Mouse (Mus musculus): ENCODE results near the gene Dnm2. TPM values are rescaled to one million over a fixed set of nuclear protein-coding genes. Genes with fewer than 3 reads are reported as not detected.

Dnm2 gene
- polyA plus RNA-seq, 1 experiment from 2014 or later = 72.1 TPM

DNA sequence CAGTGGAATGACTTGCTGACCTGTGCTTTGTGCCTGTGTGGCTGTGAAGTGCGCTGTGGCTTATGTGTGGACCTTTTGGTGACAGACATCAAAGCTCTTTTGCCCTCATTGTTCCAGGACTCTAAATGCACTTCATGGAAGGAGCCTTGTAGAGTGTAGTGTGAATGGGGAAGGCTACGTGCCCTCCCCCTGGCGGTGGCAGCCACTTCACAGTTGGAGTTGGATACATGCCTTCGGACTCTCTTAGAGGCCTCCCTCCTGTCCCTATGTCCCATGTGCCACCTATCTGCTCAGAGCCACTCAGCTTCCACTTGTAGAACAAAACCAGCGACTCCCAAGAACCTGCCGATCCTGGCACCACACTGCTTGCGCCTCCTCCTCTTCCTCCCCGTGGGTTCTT is 9.1 kb downstream of the Dnm2 start:
- peaks cover 33% of the 10 kb centered on the region for H3K4me1 ChIP-seq (replicated peaks)
- no peak for ATAC-seq (ENCODE audit: low FRiP score)
- H3K36me3 ChIP-seq = no peaks in the 10 kb centered on the region
- no peaks in the 10 kb centered on the region for H3K27me3 ChIP-seq
- H3K27ac ChIP-seq = no peak overlapping the region
- no peak overlapping the region for H3K4me3 ChIP-seq
- WGBS = 90% methylated on average over 8 of the region's 8 CpGs
- H3K9me3 ChIP-seq = no peaks in the 10 kb centered on the region
- no peak overlapping the region for H3K4me2 ChIP-seq
- H3K9ac ChIP-seq = no peak overlapping the region

DNA sequence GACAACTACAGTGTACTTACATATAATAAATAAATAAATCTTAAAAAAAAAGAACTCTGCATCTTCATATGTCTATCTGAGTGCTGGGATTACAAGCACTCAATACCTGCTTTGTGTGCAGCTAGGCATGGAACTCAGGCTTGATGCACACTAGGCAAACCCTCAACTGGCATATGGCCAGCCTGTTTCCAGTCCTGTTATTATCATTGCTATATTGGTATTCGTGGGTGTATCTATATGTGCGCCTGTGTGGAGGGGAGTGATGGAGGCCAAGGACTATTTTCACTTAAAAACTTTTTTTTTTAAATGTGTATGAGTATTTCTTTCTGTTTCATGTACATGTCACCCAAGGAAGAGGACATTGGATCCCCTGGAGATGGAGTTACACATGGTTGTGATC is 9.7 kb downstream of the Dnm2 start:
- Histone ChIP-seq H3K4me3 (no peak overlapping the region), H3K36me3 (no peaks in the 10 kb centered on the region), H3K27me3 (no peaks in the 10 kb centered on the region), H3K4me2 (no peak overlapping the region), H3K9ac (no peak overlapping the region), H3K4me1 (replicated peaks) (peaks cover 33% of the 10 kb centered on the region), H3K9me3 (no peaks in the 10 kb centered on the region), H3K27ac (no peak overlapping the region)
- WGBS = 100% methylated on average over 2 of the region's 2 CpGs
- ATAC-seq (ENCODE audit: low FRiP score) = no peak

DNA sequence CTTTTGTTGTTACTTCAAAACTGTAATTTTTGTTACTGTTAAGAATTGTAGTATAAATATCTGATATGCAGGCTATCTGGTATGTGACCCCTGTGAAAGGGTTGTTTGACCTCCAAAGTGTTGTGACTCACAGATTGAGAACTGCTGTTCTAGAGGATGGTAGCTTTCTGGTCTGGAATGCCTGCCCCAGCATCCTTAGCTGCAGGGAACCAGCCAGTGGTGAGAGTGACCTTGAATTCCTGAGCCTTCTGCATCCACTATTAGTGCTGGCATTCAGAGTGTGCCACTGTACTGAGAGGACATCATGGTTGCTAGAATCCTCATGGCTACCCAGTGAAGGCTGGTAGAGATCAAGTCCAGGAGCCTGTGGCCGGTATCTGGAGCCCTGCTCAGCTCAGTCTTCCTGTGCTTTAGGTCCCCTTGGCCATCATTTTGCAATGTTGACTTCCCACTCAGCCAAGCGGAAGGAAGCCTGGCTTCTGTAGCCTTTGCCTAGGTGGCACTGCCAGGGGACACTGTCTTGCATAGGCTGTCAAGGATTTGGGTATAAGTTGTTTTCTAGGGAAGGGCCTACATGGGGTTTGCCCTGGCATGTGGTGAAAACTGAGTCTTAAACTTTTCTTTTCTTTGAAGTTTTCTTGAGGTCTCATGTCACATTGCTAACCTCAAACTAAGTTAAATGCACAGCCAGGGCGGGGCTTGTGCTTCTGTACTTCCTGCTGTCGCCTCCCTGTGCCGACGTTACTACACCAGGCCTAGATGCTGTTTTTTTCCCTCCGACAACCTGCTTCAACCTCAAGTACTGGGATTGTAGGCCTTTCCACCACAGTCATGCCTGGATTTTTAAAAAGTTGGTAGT is 11.3 kb downstream of the Dnm2 start:
- ATAC-seq (ENCODE audit: low FRiP score) = no peak
- H3K36me3 ChIP-seq = no peaks in the 10 kb centered on the region
- no peak overlapping the region for H3K9ac ChIP-seq
- no peaks in the 10 kb centered on the region for H3K27me3 ChIP-seq
- H3K27ac ChIP-seq = no peak overlapping the region
- no peak overlapping the region for H3K4me3 ChIP-seq
- H3K9me3 ChIP-seq = no peaks in the 10 kb centered on the region
- H3K4me1 ChIP-seq (replicated peaks) = peaks cover 21% of the 10 kb centered on the region
- no peak overlapping the region for H3K4me2 ChIP-seq
- 94% methylated on average over 7 of the region's 7 CpGs for WGBS

DNA sequence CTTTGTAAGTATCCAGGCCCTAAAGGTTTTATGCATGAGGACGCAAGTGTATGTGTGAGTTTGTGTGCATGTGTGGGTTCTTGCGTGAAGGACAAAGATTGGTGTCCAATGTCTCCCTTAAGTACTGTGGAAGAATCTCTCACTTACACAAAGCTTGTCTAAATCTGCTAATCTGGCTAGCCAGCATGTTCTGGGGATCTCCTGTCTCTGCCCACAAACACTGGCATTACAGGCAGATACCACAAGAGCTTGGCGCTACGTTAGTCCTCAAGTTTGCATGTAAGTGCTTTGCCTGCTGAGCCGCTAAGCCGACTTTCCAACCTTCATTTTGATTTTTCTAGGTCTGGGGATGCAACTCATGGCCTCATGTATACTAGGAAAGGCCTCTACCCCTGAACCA is 12.9 kb downstream of the Dnm2 start:
- WGBS = 91% methylated on average over 6 of the region's 6 CpGs
- Histone ChIP-seq H3K4me3 (no peak overlapping the region), H3K27me3 (no peaks in the 10 kb centered on the region), H3K9ac (no peak overlapping the region), H3K4me1 (replicated peaks) (peaks cover 17% of the 10 kb centered on the region), H3K36me3 (no peaks in the 10 kb centered on the region), H3K4me2 (no peak overlapping the region), H3K27ac (no peak overlapping the region), H3K9me3 (no peaks in the 10 kb centered on the region)
- ATAC-seq (ENCODE audit: low FRiP score) = no peak

DNA sequence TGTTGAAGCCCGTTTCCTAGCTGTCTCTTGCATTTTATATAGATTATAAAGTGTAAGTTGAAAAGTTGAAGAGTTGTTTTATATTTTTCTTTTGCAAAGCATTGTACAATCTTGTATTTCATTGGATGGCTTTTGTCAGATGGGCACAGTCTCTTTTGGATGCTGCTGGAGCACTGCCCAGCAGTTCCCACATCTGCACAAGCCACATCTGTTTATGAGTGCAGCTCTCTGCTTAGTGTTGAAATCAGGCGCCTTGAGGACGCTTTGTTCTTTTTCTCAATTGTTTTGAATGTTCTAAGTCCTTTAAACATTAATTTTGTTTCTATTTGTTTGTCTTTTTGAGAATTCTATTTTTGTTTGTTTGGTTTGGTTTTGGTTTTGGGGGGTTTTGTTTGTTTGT is 13.5 kb downstream of the Dnm2 start:
- no peak for ATAC-seq (ENCODE audit: low FRiP score)
- no peak overlapping the region for H3K4me3 ChIP-seq
- H3K27me3 ChIP-seq = no peaks in the 10 kb centered on the region
- no peak overlapping the region for H3K9ac ChIP-seq
- no peak overlapping the region for H3K27ac ChIP-seq
- H3K4me1 ChIP-seq (replicated peaks) = peaks cover 15% of the 10 kb centered on the region
- no peak overlapping the region for H3K4me2 ChIP-seq
- H3K9me3 ChIP-seq = no peaks in the 10 kb centered on the region
- H3K36me3 ChIP-seq = no peaks in the 10 kb centered on the region
- 71% methylated on average over 3 of the region's 3 CpGs for WGBS

DNA sequence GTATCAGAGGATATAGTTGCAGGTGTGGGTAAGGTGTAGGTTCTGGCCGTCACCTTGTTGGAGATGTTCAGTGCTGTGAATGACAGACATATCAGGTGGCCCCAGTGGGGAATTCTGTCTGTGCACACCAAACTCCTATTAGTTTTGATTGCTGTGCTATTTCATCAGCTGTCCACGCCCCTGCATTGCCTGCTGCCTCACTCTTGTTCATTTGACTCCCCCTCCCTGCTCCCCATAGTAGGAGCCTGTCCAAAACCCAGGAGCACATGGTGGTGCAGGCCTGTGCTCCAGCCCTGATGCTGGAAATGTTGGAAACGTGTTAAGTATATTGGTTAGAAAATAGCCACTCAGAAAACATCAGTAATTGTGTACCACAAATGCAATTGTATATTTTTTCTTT is 14.7 kb downstream of the Dnm2 start:
- Histone ChIP-seq H3K4me1 (replicated peaks) (peaks cover 12% of the 10 kb centered on the region), H3K27ac (no peak overlapping the region), H3K36me3 (no peaks in the 10 kb centered on the region), H3K9me3 (no peaks in the 10 kb centered on the region), H3K4me3 (no peak overlapping the region), H3K27me3 (no peaks in the 10 kb centered on the region), H3K4me2 (no peak overlapping the region), H3K9ac (no peak overlapping the region)
- no peak for ATAC-seq (ENCODE audit: low FRiP score)
- WGBS = 90% methylated on average over 3 of the region's 3 CpGs

DNA sequence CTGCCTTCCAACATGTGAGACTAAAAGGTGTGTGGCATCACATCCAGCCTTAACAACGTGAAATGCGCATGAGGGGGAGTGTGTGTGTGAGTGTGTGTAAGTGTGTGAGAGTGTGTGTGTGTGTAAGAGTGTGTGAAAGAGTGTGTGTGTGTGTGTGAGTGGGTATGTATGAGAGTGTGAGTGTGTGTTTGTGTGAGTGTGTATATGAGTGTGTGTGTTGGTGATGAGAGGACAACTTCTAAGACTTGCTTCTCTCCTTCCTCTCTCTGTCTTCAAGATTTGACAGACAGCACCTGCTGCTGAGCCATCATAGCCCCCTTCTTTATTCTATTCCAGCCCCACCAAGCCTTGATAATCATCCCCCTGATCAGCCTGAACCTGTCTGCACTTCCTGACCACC is 15.2 kb downstream of the Dnm2 start:
- WGBS = 96% methylated on average over 2 of the region's 2 CpGs
- no peak for ATAC-seq (ENCODE audit: low FRiP score)
- no peak overlapping the region for H3K27ac ChIP-seq

DNA sequence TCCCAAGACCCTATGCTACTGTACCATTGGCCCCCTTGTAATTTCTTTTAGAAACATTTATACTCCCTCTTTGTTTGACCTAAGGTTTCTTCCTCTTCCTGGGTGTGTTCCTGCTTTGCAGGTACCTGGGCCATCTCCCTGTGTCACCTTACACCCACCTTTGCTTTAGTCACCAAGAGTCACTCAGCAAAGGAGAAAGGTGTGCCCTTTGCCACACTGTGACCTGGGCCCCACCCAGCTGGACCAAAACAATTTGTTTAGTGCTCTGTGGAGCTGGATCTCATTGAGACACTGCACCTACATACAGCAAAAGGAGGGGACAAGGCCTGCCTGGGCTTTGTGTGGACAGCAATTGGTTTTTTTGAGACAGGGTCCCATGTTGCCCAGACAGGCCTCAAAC is 15.7 kb downstream of the Dnm2 start:
- H3K4me2 ChIP-seq = no peak overlapping the region
- H3K4me1 ChIP-seq (replicated peaks) = peaks cover 9% of the 10 kb centered on the region
- H3K36me3 ChIP-seq = peaks cover 6% of the 10 kb centered on the region
- H3K9ac ChIP-seq = no peak overlapping the region
- ATAC-seq (ENCODE audit: low FRiP score) = no peak
- H3K9me3 ChIP-seq = no peaks in the 10 kb centered on the region
- no peak overlapping the region for H3K27ac ChIP-seq
- H3K27me3 ChIP-seq = no peaks in the 10 kb centered on the region
- H3K4me3 ChIP-seq = no peak overlapping the region

More for the DNA sequence above, 15.2 kb downstream of the Dnm2 start:
- Histone ChIP-seq H3K36me3 (peaks cover 4% of the 10 kb centered on the region; the same call in 1 of the 2 replicates), H3K9me3 (no peaks in the 10 kb centered on the region), H3K9ac (no peak overlapping the region), H3K4me1 (replicated peaks) (peaks cover 12% of the 10 kb centered on the region), H3K4me3 (no peak overlapping the region), H3K4me2 (no peak overlapping the region), H3K27me3 (no peaks in the 10 kb centered on the region)

DNA sequence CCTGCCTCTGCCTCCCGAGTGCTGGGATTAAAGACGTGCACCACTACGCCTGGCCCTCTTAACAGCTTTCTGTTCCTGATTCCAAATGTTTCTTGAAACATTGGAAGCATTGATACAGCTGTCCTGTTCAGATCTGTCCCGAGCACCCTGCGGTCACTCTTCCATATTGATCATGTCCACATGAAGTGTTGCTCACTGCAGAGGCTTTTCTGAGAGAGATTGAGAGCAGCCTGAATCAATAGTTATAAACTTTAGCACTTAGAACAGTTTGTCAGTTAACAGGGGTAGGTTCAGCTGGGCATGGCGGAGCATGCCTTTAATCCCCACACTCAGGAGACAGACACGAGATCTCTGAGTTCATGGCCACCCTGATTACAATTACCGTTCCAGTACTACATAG is 19.1 kb downstream of the Dnm2 start:
- H3K9ac ChIP-seq = no peak overlapping the region
- WGBS = 96% methylated on average over 8 of the region's 8 CpGs

DNA sequence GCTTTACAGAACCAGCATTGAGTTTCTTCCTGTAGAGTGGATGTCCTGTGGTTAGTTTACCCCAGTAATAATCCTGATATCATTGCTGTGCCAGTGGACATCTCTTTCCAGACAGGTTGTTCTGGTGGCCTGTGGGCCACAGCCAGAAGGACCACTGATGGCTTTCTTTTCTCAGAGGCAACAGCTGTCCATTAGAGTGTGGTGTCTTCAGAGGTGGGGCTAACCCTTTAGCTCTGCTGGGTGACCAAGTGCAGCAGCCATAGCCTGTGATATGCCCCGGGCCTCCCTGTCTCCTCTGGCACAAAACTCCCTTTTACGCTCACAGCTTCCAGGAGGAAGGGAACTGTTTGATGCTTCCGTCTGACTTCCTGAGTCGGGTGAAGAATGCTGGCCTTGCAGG is 19.9 kb downstream of the Dnm2 start:
- Histone ChIP-seq H3K27me3 (no peaks in the 10 kb centered on the region), H3K4me3 (no peak overlapping the region), H3K36me3 (peaks cover 9% of the 10 kb centered on the region), H3K4me2 (no peak overlapping the region), H3K4me1 (replicated peaks) (no peaks in the 10 kb centered on the region), H3K9ac (no peak overlapping the region), H3K27ac (no peak overlapping the region), H3K9me3 (no peaks in the 10 kb centered on the region)
- ATAC-seq (ENCODE audit: low FRiP score) = no peak
- 92% methylated on average over 4 of the region's 4 CpGs for WGBS

More for the DNA sequence above, 19.1 kb downstream of the Dnm2 start:
- Histone ChIP-seq H3K27me3 (no peaks in the 10 kb centered on the region), H3K9me3 (no peaks in the 10 kb centered on the region), H3K36me3 (peaks cover 9% of the 10 kb centered on the region), H3K4me3 (no peak overlapping the region), H3K4me1 (replicated peaks) (no peaks in the 10 kb centered on the region; the same call in 1 of the 2 replicates), H3K4me2 (no peak overlapping the region), H3K27ac (no peak overlapping the region)
- ATAC-seq (ENCODE audit: low FRiP score) = no peak

DNA sequence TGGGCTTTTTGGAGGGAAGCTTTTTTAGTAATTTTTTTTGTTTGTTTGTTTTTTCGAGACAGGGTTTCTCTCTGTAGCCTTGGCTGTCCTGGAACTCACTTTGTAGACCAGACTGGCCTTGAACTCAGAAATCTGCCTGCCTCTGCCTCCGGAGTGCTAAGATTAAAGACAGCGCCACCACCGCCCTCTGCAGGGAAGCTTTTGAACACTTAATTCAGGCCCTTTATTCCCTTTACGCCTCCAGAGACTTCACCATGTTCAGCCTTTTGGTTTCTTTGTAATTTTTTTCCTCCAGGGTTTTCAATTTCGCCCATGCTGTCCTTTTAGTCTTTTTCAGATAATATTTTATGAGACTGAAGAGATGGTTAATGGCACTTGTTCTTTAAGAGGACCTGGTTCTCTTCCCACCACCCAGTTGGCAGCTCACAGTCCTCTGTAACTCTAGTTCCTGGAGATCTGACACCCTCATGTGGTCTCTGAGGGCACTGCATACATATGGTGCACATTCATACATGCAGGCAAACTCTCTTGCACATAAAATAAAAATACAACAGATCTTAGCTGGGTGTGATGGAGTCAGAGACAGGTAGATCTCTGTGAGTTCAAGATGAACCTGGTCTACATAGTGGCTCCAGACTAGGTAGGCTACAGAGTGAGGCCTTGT is 20.5 kb downstream of the Dnm2 start:
- Histone ChIP-seq H3K4me1 (replicated peaks) (no peaks in the 10 kb centered on the region), H3K36me3 (peaks cover 15% of the 10 kb centered on the region), H3K4me2 (no peak overlapping the region), H3K27ac (no peak overlapping the region), H3K4me3 (no peak overlapping the region), H3K27me3 (no peaks in the 10 kb centered on the region), H3K9ac (no peak overlapping the region), H3K9me3 (no peaks in the 10 kb centered on the region)
- ATAC-seq (ENCODE audit: low FRiP score) = no peak
- 94% methylated on average over 6 of the region's 6 CpGs for WGBS

DNA sequence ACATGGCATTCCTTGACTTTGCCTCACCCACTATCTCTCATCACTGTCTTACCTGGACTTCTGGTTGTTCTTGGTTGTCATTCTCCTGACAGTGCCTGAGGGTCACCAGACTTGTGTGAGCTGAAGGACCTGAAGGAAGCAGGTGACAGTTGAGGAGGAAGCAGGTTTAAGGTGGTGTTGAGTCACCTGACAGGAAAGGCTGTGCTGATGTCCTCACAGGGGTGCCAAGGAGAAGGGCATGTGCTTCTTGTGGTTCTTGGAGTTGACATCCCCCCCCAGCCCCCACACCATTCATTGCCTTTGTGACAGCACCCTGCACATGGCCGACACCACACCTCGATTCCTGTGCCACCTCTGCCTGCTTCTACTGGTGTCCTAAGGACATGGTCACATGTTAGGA is 23.1 kb downstream of the Dnm2 start:
- no peak overlapping the region for H3K27ac ChIP-seq
- H3K27me3 ChIP-seq = no peaks in the 10 kb centered on the region
- no peak overlapping the region for H3K4me3 ChIP-seq
- peaks cover 15% of the 10 kb centered on the region for H3K36me3 ChIP-seq
- WGBS = 92% methylated on average over 2 of the region's 2 CpGs
- H3K4me2 ChIP-seq = no peak overlapping the region
- ATAC-seq (ENCODE audit: low FRiP score) = no peak
- no peaks in the 10 kb centered on the region for H3K9me3 ChIP-seq
- peaks cover 9% of the 10 kb centered on the region for H3K4me1 ChIP-seq (replicated peaks)
- no peak overlapping the region for H3K9ac ChIP-seq

DNA sequence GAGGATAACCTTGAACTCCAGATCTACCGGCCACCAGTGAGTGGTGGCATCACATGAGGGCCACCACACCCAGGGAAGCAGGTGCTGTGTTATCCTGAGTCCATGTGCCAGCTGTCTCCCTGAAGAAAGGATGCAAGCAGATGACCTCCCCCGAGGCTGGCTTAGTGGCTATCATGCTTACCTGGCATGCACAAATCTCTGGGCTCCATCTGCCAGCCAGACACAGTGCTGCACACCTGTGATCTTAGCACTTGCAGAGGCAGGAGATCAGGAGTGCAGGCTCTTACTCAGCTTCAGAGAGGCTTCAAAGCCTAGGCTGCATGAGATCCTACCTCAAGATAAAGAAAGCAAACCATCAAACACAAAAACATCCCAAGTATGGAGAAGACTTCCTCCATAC is 25.0 kb downstream of the Dnm2 start:
- Histone ChIP-seq H3K27ac (no peak overlapping the region), H3K9ac (no peak overlapping the region), H3K27me3 (no peaks in the 10 kb centered on the region), H3K4me3 (no peak overlapping the region), H3K36me3 (peaks cover 12% of the 10 kb centered on the region), H3K4me2 (no peak overlapping the region), H3K9me3 (no peaks in the 10 kb centered on the region), H3K4me1 (replicated peaks) (peaks cover 9% of the 10 kb centered on the region)
- no peak for ATAC-seq (ENCODE audit: low FRiP score)
- WGBS = 92% methylated on average over 2 of the region's 2 CpGs

All from hindbrain, embryonic 13.5 days (tissue).